Mouse (Mus musculus): ENCODE measurements around the gene Krt18. TPM values are rescaled to one million over a fixed set of nuclear protein-coding genes. Genes with fewer than 3 reads are reported as not detected.
A peak's percentile ranks its signal among the peaks of the same experiment; 100 is the strongest.
"Not testable (repeated sequence)": the region's sequence is repeated elsewhere in the genome, so short reads cannot be mapped to it uniquely, and the experiment has no call there.

The Krt18 gene
- polyA plus RNA-seq, 1 experiment from 2014 or later = 95.2 TPM

DNA sequence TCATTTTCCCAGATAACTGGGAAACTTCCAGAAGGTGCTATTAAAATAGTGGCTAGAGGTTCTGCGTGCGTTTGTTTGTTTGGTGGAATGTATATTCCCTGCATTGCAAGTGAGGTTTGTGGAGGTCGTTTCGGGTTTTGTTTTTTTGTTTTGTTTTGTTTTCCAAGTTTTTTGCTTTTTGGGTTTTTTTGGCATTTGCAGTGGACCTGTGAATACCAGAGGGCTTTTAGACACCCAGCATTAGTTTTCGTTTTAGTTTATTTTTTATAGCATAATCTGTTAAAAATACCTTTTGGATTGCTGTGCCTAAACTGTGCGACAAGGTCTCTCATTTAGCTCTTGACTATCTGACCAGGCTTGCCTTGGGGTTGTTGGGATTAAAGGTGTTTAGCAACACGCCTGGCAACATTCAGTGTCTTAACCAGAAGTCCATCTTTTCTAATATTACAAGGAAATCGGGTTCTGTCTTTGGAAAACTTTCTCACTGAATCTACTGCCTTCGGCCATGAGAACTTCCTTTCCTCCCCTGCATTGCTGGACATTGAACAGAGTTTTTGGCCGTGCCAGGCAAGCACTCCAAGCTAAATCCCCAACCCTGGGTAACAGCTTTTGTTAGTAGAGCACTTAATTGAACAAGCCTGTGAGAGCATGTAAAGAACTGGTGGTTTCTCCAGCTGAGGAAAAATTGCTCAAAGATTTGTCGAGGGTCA is 47.1 kb downstream of the Krt18 start:
- no peak for DNase-seq (ENCODE audit: low spot score)
- H3K27me3 ChIP-seq (replicated peaks; ENCODE audit: low read depth, poor library complexity, severe bottlenecking) = no peaks in the 10 kb centered on the region
- no peaks in the 10 kb centered on the region for H3K9me3 ChIP-seq
- WGBS = 16% methylated on average over 11 of the region's 11 CpGs
- H3K4me3 ChIP-seq = peak overlapping the region; percentile 96
- peaks cover 27% of the 10 kb centered on the region for H3K36me3 ChIP-seq (replicated peaks)
- H3K4me1 ChIP-seq = peaks cover 19% of the 10 kb centered on the region
- peak overlapping the region; percentile 99 for H3K27ac ChIP-seq (replicated peaks)

DNA sequence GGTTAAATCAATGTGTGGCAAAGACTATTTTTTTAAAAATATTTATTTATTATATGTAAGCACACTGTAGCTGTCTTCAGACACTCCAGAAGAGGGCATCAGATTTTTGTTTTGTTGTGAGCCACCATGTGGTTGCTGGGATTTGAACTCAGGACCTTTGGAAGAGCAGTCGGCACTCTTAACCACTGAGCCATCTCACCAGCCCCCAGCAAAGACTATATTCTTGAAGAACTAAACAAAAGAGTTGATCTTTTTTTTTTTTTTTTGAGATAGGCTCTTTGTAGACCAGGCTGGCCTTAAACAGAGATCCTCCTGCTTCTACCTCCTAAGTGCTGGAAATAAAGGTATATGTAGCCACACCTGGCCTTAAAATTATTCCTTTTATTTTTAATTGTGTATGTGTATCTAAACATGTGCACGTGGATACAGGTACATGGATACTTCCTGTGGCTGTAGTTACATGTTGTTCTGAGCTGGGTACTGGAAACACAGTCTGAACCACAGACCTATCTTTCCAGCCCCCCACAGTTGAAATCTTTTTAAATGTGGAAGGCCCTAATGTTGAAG is 49.2 kb downstream of the Krt18 start:
- no peak overlapping the region for H3K27ac ChIP-seq (replicated peaks)
- no peak overlapping the region for H3K4me3 ChIP-seq
- H3K36me3 ChIP-seq (replicated peaks) = peaks cover 48% of the 10 kb centered on the region
- no peak for DNase-seq (ENCODE audit: low spot score)
- 94% methylated on average over 2 of the region's 2 CpGs for WGBS
- H3K4me1 ChIP-seq = peaks cover 19% of the 10 kb centered on the region
- H3K27me3 ChIP-seq (replicated peaks; ENCODE audit: low read depth, poor library complexity, severe bottlenecking) = no peaks in the 10 kb centered on the region
- no peaks in the 10 kb centered on the region for H3K9me3 ChIP-seq

DNA sequence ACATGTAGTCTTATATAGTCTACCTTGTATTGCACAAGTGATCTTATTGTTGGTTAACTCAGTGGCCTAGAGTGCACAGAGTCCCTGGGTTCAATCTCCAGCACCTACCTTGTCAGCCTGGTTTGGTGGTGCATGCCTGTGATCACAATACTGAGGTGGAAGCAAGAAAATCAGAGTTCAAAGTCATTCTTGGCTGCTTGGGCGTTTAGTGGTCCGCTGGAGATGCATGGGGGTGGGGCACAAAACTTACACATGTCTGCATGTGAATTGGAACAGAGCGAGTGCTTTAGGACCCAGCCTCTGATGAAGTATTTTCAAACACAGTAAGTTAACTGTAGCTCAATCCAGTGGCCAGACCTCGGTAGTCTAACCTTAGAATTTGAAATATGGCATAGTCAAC is 51.2 kb downstream of the Krt18 start:
- Histone ChIP-seq H3K27me3 (replicated peaks; ENCODE audit: low read depth, poor library complexity, severe bottlenecking) (no peaks in the 10 kb centered on the region), H3K27ac (replicated peaks) (no peak overlapping the region), H3K36me3 (replicated peaks) (peaks cover 68% of the 10 kb centered on the region), H3K4me1 (peaks cover 16% of the 10 kb centered on the region), H3K9me3 (no peaks in the 10 kb centered on the region), H3K4me3 (no peak overlapping the region)
- 83% methylated on average over 4 of the region's 4 CpGs for whole genome bisulfite sequencing
- DNase-seq (ENCODE audit: low spot score) = no peak

DNA sequence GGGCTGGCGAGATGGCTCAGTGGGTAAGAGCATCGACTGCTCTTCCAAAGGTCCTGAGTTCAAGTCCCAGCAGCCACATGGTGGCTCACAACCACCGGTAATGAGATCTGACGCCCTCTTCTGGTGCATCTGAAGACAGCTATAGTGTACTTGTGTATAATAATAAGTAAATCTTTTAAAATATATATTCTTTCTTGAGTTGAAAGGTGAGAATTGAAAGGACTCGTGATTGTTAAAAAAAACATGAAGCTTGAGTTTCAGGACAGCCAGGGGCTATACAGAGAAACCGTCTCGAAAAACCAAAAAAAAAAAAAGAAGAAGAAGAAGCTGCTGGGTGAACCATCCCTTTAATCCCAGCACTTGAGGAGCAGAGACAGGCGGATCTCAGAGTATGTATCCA is 51.9 kb downstream of the Krt18 start:
- peaks cover 75% of the 10 kb centered on the region for H3K36me3 ChIP-seq (replicated peaks)
- H3K27me3 ChIP-seq (replicated peaks; ENCODE audit: low read depth, poor library complexity, severe bottlenecking); DNase-seq (ENCODE audit: low spot score); H3K4me3 ChIP-seq; H3K27ac ChIP-seq (replicated peaks); H3K9me3 ChIP-seq: not testable (repeated sequence)
- WGBS = 79% methylated on average over 8 of the region's 8 CpGs
- H3K4me1 ChIP-seq = peaks cover 15% of the 10 kb centered on the region

DNA sequence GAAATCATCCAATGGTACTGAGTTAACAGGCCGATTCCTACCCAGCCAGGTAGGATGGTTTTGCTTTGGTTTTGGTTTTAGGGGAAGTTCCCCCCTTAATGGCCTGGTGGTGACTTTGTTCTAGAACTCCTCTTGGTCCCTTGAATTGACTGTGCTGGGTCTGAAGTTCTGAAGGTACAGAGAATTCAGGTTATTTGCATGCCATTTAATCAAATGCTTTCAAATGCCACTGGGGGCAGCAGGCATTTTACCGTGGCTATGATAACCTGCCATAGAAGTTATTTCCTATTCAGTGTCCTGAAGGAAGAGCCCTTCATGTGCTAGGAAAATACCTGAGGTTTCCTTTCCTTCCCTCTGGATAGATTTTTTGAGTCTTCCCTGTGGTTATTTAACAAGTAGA is 52.4 kb downstream of the Krt18 start:
- no peak overlapping the region for H3K27ac ChIP-seq (replicated peaks)
- no peaks in the 10 kb centered on the region for H3K27me3 ChIP-seq (replicated peaks; ENCODE audit: low read depth, poor library complexity, severe bottlenecking)
- 73% methylated on average over 2 of the region's 2 CpGs for WGBS
- H3K9me3 ChIP-seq = no peaks in the 10 kb centered on the region
- DNase-seq (ENCODE audit: low spot score) = no peak
- H3K36me3 ChIP-seq (replicated peaks) = peaks cover 81% of the 10 kb centered on the region
- no peak overlapping the region for H3K4me3 ChIP-seq
- H3K4me1 ChIP-seq = peaks cover 10% of the 10 kb centered on the region

Other genes starting within 250 kb of the Krt18 start
- not detected in 2 replicates for gene Krt72, start 241.7 kb upstream of the Krt18 start, polyA plus RNA-seq (2016; fragmentation: Nextera tagmentation; extraction: Ambion mirVana)
- not detected in 2 replicates for gene Krt73, start 225.8 kb upstream of the Krt18 start, polyA plus RNA-seq (2016; fragmentation: Nextera tagmentation; extraction: Ambion mirVana)
- gene Krt2, start 210.0 kb upstream of the Krt18 start, polyA plus RNA-seq (2016; fragmentation: Nextera tagmentation; extraction: Ambion mirVana) = not detected in 2 replicates
- 0.50 and 1.6 TPM in 2 replicates for gene Krt1, start 177.4 kb upstream of the Krt18 start, polyA plus RNA-seq (2016; fragmentation: Nextera tagmentation; extraction: Ambion mirVana)
- 0.06 TPM in 1 of 2 replicates, not detected in the other for gene Krt77, start 158.5 kb upstream of the Krt18 start, polyA plus RNA-seq (2016; fragmentation: Nextera tagmentation; extraction: Ambion mirVana)
- gene Krt76, start 135.3 kb upstream of the Krt18 start, polyA plus RNA-seq (2016; fragmentation: Nextera tagmentation; extraction: Ambion mirVana) = not detected in 2 replicates
- gene Krt4, start 103.4 kb upstream of the Krt18 start, polyA plus RNA-seq (2016; fragmentation: Nextera tagmentation; extraction: Ambion mirVana) = not detected in 2 replicates
- gene Krt79, start 87.9 kb upstream of the Krt18 start, polyA plus RNA-seq (2016; fragmentation: Nextera tagmentation; extraction: Ambion mirVana) = 0.20 and 0.49 TPM in 2 replicates
- gene Krt78, start 73.9 kb upstream of the Krt18 start, polyA plus RNA-seq (2016; fragmentation: Nextera tagmentation; extraction: Ambion mirVana) = not detected in 2 replicates
- gene Krt8, start 23.7 kb upstream of the Krt18 start, polyA plus RNA-seq (2016; fragmentation: Nextera tagmentation; extraction: Ambion mirVana) = 86.3 and 91.9 TPM in 2 replicates
- 133 and 136 TPM in 2 replicates for gene Eif4b, start 45.6 kb downstream of the Krt18 start, polyA plus RNA-seq (2016; fragmentation: Nextera tagmentation; extraction: Ambion mirVana)
- gene Tns2, start 72.2 kb downstream of the Krt18 start, polyA plus RNA-seq (2016; fragmentation: Nextera tagmentation; extraction: Ambion mirVana) = 12.3 and 14.9 TPM in 2 replicates
- 12.7 and 13.2 TPM in 2 replicates for gene Spryd3, start 108.1 kb downstream of the Krt18 start, polyA plus RNA-seq (2016; fragmentation: Nextera tagmentation; extraction: Ambion mirVana)
- 0.26 and 0.36 TPM in 2 replicates for gene Igfbp6, start 116.2 kb downstream of the Krt18 start, polyA plus RNA-seq (2016; fragmentation: Nextera tagmentation; extraction: Ambion mirVana)
- gene Soat2, start 122.3 kb downstream of the Krt18 start, polyA plus RNA-seq (2016; fragmentation: Nextera tagmentation; extraction: Ambion mirVana) = 0.09 and 0.18 TPM in 2 replicates
- 77.6 and 79.3 TPM in 2 replicates for gene Zfp740, start 175.1 kb downstream of the Krt18 start, polyA plus RNA-seq (2016; fragmentation: Nextera tagmentation; extraction: Ambion mirVana)
- gene Csad, start 176.5 kb downstream of the Krt18 start, polyA plus RNA-seq (2016; fragmentation: Nextera tagmentation; extraction: Ambion mirVana) = 48.6 and 48.7 TPM in 2 replicates
- gene Itgb7, start 203.8 kb downstream of the Krt18 start, polyA plus RNA-seq (2016; fragmentation: Nextera tagmentation; extraction: Ambion mirVana) = 1.1 and 1.6 TPM in 2 replicates
- gene Rarg, start 229.3 kb downstream of the Krt18 start, polyA plus RNA-seq (2016; fragmentation: Nextera tagmentation; extraction: Ambion mirVana) = 77.8 and 90.2 TPM in 2 replicates
- 0.75 and 1.3 TPM in 2 replicates for gene Gm9918, start 242.4 kb downstream of the Krt18 start, polyA plus RNA-seq (2016; fragmentation: Nextera tagmentation; extraction: Ambion mirVana)

Data from embryonic facial prominence, embryonic 10.5 days (tissue).